Mouse (Mus musculus) natural killer cell, adult 2 months (primary cell): Measurements from ENCODE around the gene Agfg1.

Experiments
- DNase-seq, 2 experiments: peaks; one replicate each; pipeline ENCODE4 v3.0.0; 2022; ENCODE audit warnings: low spot score in 2 of 2

Gene Agfg1

DNA sequence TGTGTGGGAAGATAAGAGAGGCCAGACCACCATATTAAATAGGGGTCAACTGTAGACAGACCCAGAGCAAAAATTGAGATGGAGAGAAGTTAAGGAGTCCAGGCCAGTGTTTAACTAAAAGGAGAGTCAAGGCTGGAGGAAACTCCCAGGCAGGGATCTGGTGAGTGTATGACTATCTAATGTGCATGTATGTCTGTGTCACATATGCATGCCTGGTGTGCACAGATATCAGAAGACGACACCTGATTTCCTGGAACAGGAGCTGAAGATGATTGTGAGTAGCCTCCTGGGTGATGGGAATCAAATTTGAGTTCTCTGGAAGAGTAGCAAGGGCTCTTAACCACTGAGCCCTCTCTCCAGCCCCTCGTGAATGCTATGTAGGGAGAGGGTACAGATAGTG lies 14.0 kb upstream of the Agfg1 start:
- DNase-seq, result no peak

DNA sequence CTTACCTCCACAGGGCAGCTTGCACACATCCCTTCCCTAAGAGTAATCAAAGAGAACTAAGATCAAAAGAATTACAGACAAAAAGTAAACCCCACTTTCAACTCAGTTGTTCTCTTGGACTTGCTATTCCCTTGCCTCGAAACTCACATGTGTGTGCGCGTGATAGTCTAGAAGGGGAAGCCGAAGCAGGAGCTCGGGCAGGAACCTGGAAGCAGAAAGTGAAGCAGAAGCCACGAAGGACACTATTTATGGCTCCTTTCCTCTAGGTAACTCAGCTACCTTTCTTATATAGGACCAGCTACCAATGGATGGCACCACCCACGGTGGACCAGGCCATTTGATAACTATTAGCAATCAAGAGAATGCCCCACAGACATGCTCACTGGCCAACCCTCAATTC lies 13.5 kb upstream of the Agfg1 start:
- no peak for DNase-seq

- no peak for DNase-seq
Observed at GRCm38 (mm10) chr1:82826911-82827310, 12.4 kb upstream of the Agfg1 start.

GRCm38 (mm10) chr1:82830771-82831170 lies 8.5 kb upstream of the Agfg1 start:
- DNase-seq, result no peak

GRCm38 (mm10) chr1:82831547-82832240 lies 7.6 kb upstream of the Agfg1 start:
- peak in 1 of 2 experiments; percentile 22 for DNase-seq

- peak; percentile 50 to 56 for DNase-seq
Observed at GRCm38 (mm10) chr1:82832495-82833021, 6.7 kb upstream of the Agfg1 start.

DNA sequence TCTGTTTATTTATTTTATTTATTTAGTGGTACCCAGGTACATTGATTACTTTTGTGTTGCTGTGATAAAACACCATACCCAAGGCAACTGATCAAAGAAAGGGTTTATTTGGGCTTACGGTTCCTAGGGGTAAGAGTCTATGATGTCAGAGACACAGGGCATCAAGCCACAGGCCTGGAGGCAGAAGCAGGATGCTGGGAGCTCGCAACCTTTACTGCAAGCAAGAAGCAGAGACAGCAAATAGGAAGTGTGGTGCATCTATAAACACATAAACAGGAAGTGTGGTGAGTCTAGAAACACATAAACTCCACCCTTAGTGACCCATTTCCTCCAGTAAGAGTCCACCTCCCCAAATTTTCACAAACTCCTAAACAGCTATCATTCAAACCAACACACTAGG lies 5.8 kb upstream of the Agfg1 start:
- peak; percentile 3 to 19 for DNase-seq

GRCm38 (mm10) chr1:82834572-82834971 lies 4.7 kb upstream of the Agfg1 start:
- DNase-seq, result peak; percentile 6 to 8

DNA sequence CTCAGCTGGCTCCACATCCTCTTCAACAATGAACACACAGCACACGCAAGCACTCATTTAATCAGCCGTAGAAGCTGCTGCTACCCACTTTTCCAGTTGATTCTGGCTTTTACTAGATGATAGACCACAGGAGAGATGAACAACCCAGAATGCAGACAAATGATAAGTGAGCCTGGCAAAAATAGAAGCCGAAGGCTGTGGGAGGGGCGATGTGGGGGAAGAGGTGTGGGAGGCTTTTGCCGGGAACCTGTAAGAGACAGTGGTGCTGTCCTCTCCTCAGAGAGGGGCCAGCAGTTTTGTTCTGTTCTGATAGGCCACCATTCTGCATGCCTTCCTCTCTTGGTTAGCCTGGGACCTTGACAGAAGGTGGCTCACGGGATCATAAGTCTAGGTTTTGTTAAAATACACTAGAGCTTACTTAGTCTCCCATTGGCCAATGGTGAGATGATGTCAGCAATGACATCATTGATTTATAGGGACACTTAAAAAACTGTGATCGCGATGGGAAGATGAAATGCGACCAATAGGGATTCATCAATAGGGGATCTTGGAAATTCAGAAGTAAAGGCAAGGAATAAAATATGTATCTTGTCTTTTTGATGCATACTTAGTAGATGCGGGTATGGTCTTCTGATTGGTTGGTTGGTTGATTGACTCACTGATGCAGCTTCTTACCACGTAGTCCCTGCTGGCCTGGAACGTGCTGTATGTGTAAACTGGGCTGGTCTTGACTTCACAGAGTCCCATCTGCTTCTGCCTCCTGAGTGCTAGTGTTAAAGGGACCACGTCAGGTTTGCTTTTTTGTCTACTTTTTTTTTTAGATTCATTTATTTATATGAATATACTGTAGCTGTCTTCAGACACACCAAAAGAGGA lies 2.7 kb upstream of the Agfg1 start:
- DNase-seq, result no peak

DNA sequence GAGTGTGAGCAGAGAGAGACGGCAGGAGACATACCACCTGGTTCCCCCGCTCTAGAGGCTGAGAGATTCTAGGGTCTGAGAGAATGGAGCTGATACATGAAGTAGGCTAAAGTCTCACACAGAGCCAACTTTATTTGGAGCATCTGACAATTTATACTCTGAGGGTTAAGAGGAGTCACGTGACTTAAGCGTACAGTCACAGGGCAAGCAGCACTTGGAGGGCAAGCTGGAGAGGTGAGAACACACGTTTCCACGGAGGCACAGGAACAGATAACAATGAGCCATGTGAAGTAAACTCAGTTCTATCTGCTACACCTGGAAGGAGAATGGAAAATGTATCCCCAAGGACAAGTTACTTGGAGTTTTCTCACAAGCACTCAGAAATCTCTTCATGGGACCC lies 1.7 kb upstream of the Agfg1 start:
- DNase-seq, result no peak

GRCm38 (mm10) chr1:82838469-82839295 lies 601 bp upstream of the Agfg1 start:
- no peak for DNase-seq

GRCm38 (mm10) chr1:82839614-82840421 lies 535 bp downstream of the Agfg1 start:
- DNase-seq, result no peak

GRCm38 (mm10) chr1:82855729-82856128 lies 16.4 kb downstream of the Agfg1 start:
- no peak for DNase-seq

DNA sequence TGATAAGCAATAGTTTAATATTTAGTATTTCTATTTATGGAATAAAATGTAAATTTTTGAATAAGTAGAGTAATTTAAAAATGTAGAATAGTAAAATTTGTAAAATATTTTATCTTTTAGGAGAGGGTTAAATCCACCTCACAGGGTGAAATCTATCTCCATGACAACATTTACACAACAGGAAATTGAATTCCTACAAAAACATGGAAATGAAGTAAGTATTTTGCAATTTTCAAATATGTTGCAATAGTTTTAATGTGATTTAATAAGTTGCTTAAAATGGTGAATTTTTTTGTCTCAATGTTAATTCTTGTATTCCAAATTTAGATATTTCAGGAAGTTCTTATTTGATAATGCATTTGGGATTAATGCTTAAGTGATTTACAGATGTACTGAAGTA lies 19.0 kb downstream of the Agfg1 start:
- DNase-seq, result no peak

GRCm38 (mm10) chr1:82860391-82860790 lies 21.1 kb downstream of the Agfg1 start:
- no peak for DNase-seq

GRCm38 (mm10) chr1:82870202-82870601 lies 30.9 kb downstream of the Agfg1 start:
- DNase-seq, result no peak

DNA sequence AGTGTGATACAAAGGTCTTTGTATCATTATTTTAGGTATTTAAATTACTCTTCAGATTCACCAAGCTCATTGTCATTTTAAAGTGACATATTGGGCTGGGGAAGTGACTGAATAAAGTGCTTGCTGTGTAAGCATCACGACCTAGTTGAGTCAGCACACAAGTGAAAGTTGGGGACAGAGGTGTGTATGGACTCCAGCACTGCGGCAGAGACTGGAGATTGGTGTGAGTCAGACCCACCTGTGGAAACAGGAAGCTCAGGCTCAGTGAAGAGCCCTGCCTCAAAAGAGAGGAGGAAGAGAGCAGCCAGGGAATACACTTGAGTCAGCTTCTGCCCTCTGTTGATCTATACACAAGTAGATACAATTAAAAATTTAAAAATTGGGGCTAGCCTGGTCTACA lies 39.9 kb downstream of the Agfg1 start:
- no peak for DNase-seq

GRCm38 (mm10) chr1:82880196-82880595 lies 40.9 kb downstream of the Agfg1 start:
- no peak for DNase-seq

GRCm38 (mm10) chr1:82893269-82893668 lies 54.0 kb downstream of the Agfg1 start:
- DNase-seq, result no peak

DNA sequence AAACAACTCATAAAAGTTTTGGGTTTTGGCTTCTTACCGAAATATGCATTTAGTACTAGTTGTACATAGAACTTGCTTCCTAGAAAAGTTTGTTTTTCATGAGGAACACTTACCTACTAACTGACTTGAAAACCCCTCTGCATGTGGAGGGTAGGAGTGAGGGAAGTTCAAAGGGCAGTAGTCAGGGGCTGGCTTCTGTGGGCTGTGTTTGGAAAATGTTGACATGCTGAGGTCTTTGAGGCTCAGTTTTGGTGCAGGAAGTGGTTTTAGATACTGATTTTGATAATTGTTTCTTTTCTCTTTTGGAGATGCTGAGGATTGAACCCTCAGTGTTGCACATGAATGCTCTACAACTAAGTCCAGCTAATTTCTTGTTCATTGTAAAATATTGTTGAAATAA lies 61.3 kb downstream of the Agfg1 start:
- DNase-seq, result no peak

DNA sequence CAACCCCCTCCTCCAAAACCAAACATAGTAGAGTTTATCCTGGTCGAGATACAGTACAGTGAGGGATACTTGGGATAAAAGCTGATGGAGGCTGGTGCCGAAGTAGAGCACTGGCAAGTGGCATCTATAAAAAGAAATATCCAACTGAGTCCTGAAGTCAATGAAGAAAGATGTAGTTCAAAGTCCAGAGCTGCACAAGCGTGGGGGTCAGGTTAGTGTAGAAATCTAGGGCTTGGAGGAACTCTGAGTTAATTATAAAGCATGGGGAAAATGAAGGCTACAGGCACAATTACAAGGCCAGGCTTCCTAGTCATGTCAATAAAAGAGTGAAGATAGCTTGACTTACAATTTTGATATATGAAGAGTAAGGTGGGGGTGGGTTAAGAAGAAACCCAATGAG lies 61.9 kb downstream of the Agfg1 start:
- DNase-seq, result no peak
